Mouse (Mus musculus) embryo, embryonic 11 days (tissue): ENCODE data around the gene Rpl32.
A peak's percentile ranks its signal among the peaks of the same experiment; 100 is the strongest.

Source experiments
- DNase-seq: peaks from one replicate; pipeline ENCODE4 v3.0.0-alpha.2; 2015

Gene Rpl32

DNA sequence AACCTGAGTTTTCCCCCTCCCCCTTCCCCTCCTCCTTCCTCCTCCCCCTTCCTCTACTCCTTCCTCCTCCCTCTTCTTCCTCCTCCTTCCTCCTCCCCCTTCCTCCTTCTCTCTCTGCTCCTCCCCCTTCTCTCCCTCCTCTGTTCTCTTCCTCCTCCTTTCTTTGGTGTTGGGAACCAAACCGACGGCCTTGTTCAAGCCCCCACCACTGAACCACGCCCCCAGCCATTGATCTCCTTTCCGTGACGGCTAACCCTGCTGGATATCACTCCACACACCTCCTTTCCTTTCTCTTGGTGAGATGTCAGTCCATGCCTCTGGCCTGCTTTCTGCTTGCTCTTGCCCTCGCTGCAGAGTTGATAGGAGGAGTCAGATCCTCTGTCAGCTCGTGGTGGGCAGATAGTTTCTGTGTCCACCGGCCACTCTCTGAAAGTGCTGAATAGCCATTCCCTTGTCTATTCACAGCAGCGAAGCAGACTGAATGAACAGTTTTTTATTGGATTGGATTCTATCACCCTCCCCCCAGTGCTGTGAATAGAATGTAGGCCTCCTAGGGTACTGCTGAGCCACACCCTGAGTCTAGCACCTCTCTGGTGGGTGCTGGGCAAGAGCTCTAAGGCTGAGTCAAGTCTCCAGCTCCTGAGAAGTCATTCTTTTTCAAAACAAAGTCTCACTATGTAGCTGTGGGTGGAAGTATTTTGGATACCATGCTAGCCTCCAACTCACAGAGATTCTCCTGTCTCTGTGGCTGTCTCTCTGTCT is 46.4 kb downstream of the Rpl32 start, which contains the start of gene Tmem40:
Gene Tmem40, minus strand, starts transcription at position 416 of the 762 bp plus-strand sequence.
- DNase-seq = peak; percentile 77

DNA sequence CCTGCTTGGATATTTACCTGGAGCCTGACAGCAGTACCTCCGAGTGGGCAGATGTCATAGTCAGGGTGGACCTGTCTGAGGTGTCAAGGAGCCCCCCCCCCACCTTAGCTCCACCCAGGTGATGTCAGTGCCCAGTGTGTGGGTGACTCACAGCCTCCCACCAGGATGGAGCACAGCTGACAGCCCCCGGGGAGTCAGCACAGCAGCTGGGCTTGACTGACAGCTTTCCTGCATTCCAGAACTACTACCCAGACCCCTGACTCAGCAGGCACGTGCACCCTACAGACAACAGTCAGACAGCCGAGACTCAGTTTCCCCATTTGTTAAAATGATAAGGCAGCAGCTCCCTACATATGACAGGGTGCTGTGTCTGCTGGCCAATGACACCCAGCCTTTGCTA is 47.6 kb downstream of the Rpl32 start:
- no peak for DNase-seq

GRCm38 (mm10) chr6:115760137-115760536 is 48.4 kb downstream of the Rpl32 start:
- no peak for DNase-seq

GRCm38 (mm10) chr6:115759461-115759860 is 49.1 kb downstream of the Rpl32 start:
- DNase-seq = peak; percentile 12

GRCm38 (mm10) chr6:115758981-115759435 is 49.5 kb downstream of the Rpl32 start:
- no peak for DNase-seq

GRCm38 (mm10) chr6:115755536-115755935 is 53.0 kb downstream of the Rpl32 start:
- no peak for DNase-seq
